Mouse (Mus musculus): ENCODE measurements around the gene Wwox. TPM values are rescaled to one million over a fixed set of nuclear protein-coding genes. Genes with fewer than 3 reads are reported as not detected.

Gene Wwox
- total RNA-seq, 2 experiments from 2014 or later: 12.7 to 13.6 TPM

DNA sequence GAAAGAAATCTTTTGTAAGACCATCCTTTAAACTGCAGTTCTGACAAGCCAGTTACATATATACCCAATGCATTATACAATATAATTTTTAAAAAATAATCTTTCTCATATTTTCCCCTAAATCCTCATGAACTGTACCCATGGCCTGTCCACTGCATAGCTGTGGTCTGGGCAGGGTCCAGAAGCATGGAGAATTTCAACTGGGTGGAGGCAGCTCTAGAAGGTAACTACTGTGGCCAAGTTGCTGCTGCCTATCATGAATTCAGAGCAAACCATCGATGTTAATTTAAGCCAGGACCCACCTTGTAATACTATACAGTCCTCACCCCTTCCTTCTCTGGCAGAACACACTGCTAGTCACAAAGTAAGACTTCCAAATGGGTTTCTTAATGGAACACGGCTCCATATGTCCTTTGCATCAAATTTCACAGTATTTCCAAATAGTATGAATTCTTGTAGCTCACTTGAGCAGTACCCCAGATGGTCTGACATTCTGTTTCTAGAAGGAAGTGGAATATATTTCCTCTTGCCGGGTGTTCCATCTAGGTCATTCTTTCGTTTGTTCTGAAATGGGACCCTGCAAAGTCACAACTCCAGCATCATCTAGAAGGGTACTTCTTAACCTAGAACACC is 255.2 kb downstream of the Wwox start:
- intact Hi-C loops (cut with DNase I): loop anchor here (1.0 to 5.0 kb wide), 3 partner anchors 19 to 463 kb away; no protein-coding TSS in a partner anchor

DNA sequence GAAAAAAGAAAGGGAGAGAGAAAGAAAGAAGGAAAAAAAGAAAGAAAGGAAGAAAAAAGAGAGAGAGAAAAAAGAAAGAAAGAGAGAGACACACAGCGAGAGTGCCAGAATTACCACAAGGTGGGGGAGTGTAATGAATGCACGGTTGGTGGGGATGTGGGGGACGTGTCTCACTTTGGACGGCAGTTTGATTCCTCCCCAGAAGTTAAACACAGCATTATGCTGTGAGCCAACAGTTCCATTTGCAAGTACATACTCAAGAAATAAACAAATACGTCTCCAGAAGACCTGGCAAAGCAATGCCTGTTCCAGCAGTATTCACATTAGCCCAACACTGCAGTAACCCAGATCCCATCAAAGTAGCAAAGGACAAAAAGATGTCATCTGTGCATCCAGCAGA is 264.1 kb downstream of the Wwox start:
- peak in 1 of 2 experiments; percentile 13 for DNase-seq (ENCODE audit: low spot score in 2 of 2)
- intact Hi-C loops (cut with DNase I): no loop called here

More for the DNA sequence above, 255.2 kb downstream of the Wwox start:
- peak; percentile 10 to 72 for DNase-seq (ENCODE audit: low spot score in 2 of 2)

- intact Hi-C loops (cut with DNase I): no loop called here
- DNase-seq (ENCODE audit: low spot score in 2 of 2): no peak
Measured at GRCm38 (mm10) chr8:114707538-114708138, 268.2 kb downstream of the Wwox start.

- no peak for DNase-seq (ENCODE audit: low spot score in 2 of 2)
- intact Hi-C loops (cut with DNase I): loop anchor here (10.0 kb wide), 1 partner anchor 261 kb away; no protein-coding TSS in a partner anchor
Measured at GRCm38 (mm10) chr8:114715318-114716070, 276.0 kb downstream of the Wwox start.

DNA sequence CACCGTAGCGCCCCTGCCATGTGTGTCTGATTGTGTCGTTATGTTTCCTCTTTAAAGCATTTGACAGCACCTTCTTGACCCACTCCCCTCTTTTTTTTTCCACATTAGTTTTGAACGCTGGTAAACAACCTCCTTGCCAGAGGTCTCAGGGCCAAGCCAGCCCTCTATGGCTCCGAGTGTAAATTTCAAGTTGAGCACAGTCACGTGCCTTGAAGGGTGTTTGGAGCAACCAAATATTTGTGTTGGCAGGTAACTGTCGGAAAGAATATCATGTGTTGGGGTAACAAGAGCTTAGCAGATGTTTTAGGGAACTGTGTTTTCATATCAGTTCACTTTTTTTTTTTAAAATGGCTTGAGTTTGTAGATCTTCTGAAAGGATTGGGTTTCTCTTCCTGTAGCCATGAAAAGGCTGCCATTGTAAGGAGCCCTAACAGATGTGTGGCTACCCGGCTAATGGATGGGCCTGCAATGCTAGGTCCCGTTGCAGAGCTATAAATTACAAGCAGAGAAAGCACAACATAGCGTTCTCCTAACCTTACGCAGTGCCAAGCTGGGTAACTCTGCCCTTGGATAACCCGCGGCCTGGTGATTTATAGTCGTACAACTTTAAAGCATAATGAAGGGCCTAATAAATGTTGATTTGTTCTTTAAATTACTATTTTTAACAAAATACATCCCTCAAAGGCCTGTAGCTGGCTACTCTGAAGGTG is 277.2 kb downstream of the Wwox start:
- DNase-seq (ENCODE audit: low spot score in 2 of 2): no peak
- intact Hi-C loops (cut with DNase I): loop anchor here (10.0 kb wide), 1 partner anchor 262 kb away; no protein-coding TSS in a partner anchor

DNA sequence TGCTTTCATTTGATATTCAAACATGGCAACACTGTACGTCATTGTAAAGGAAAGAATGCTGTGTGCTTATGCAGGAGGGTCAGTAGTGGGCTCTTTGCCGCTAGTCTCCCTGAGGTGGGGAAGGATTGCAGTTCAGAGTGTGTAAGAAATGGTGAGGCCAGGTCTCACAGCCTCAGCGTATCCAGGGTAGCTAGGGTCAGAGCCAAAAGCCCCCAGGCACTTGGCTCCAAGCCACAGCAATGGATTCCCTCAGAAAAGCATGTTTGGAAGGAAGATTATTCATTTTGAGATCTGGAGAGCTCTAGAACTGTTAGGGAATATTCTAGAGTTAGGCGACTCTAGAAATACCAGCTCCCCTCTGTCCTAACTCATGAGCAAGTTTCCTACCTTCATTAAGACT is 279.4 kb downstream of the Wwox start:
- intact Hi-C loops (cut with DNase I): loop anchor here (10.0 kb wide), 1 partner anchor 264 kb away; no protein-coding TSS in a partner anchor
- no peak for DNase-seq (ENCODE audit: low spot score in 2 of 2)

DNA sequence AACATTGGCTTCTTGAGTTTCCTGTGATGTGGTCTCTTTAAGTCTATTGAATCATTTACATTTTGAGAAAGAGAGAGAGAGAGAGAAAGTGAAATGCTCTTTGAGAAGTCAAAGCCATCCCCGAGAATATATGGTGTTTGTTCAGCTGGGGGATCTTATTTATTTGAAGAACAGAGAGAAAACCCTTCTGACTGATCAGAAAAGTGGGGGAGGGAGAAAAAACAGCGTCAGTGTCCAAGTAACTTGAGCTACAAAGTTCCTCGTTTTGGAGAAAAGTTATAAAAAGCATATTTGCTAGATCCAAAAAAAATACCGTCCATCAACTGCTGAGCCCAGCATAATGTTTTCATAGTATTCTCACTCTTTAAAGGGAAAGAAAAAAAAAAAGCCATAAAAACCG is 283.2 kb downstream of the Wwox start:
- DNase-seq (ENCODE audit: low spot score in 2 of 2): no peak
- intact Hi-C loops (cut with DNase I): no loop called here

DNA sequence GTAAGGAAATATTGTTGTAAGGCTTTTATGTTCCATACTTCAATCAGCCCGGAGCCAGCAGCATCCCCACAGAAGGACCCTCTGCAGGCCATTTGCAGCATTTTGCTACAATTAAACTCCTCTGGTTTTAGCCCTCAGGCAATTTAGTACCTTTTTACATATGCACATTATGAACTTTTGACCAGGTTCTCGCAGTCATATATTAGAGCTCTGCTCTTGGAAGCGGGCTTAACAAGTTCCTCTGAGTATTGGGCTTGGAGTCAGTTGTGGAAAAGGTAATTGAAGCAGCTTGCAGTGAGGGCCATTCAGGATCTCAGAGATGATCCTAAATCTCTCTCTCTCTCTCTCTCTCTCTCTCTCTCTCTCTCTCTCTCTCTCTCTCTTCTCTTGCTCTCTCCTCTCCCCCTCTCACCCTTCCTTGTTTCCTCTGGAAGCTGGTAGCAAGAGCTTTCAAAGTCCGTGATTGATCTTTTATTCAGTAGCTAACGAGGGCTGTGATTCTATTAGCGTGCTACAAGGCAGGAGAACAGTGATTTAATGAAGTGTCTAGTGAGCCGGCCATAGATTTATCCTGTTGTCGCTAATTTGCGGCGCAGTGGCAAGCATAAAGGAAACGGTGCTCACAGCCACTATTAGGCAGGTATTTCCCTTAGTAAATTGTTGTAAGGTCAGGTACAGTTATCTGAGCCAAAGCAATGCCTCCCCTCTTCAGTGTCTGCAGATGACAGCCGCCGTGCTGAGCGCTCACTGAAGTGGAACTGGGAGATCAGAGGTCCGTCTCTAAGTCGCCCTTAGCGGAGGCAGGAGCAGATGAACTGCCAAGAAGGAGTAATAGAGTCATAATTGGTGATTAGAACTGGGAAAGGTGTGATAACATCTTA is 292.0 kb downstream of the Wwox start:
- intact Hi-C loops (cut with DNase I): no loop called here
- no peak for DNase-seq (ENCODE audit: low spot score in 2 of 2)

GRCm38 (mm10) chr8:114743185-114743915 is 303.9 kb downstream of the Wwox start:
- intact Hi-C loops (cut with DNase I): no loop called here
- no peak for DNase-seq (ENCODE audit: low spot score in 2 of 2)

- no peak for DNase-seq (ENCODE audit: low spot score in 2 of 2)
- intact Hi-C loops (cut with DNase I): no loop called here
Measured at GRCm38 (mm10) chr8:114746373-114746772, 306.9 kb downstream of the Wwox start.

DNA sequence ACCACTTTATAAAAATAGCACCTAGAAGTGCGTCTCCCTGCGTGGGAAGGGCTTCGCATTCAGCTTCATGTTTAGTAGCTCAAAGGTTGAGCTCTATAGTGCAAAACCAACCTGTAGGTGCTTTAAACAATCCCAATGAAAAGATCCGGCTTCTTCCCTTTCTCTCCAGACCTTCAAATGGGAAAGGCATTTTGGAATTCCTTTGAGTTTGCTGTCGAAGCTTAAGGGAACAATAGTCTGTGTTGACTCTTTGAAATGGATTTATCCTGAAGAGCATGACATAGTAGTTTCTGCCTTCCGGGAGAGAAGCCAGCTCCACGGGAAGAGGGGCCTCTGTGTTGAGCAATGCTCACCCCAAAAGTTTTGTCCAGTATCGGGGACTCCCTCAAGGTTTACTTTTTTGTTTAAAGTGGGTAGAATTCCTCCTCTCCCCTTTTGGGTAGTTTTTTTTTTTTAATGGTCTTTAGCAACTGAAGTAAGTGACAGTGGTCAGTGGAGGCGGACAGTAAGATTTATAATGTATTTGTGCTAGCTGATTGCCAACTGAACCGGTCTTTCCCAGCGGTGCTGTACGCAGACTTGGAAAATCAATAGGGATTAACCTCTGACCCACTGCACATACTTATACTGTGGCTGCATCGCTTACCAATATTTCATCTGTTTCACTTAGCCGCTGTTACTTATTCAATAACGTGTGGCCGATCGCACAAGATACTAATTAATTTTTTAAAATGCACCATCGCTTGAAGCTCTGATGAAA is 312.1 kb downstream of the Wwox start:
- no peak for DNase-seq (ENCODE audit: low spot score in 2 of 2)
- intact Hi-C loops (cut with DNase I): no loop called here

- intact Hi-C loops (cut with DNase I): no loop called here
- no peak for DNase-seq (ENCODE audit: low spot score in 2 of 2)
Measured at GRCm38 (mm10) chr8:114759621-114760020, 320.2 kb downstream of the Wwox start.

- intact Hi-C loops (cut with DNase I): no loop called here
- DNase-seq (ENCODE audit: low spot score in 2 of 2): no peak
Measured at GRCm38 (mm10) chr8:114768536-114768935, 329.1 kb downstream of the Wwox start.

DNA sequence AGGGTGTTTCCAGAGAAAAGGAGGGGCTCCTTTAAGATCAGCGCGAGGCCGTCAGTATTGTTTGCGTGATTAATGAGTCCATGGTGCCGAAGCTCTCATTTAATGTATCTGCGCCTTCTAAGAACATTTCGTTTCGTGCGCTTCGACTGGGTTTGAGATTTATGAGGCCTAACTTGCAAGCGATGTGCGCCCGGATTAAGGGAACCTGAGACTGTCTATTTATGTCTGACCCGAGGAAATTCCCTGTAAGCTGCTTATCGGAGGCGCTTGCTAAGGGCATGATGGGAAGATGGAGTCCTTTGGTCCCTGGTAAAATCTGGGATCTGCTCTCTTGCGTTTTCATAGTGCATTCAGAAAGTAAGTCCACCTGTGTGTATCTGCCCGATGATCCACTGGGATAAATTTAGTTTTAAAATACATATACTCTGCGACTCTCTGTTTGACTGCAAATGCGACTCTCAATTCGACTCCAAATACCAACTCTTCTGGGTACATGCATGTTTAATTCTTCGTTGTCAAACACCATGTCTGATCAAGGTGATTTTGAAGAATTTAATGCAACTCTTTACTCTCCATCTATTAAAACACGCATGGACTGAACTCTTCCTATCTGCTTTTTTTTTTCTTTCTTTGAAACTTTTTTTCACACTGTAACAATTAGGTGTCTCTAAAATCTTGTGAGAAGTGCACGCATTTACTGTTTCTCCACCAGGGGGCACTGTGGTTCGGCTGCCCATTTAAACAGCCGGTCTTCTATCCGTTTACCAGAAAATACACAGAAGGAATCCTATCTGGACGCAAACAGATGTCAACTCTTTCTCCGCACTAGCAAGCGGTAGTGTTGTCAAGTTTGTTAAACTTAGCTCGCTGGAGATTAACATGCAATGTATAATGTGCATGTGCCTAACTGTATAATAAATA is 331.7 kb downstream of the Wwox start:
- intact Hi-C loops (cut with DNase I): loop anchor here (1.0 to 10.0 kb wide), 6 partner anchors 200 to 1664 kb away; no protein-coding TSS in a partner anchor
- DNase-seq (ENCODE audit: low spot score in 2 of 2): peak; percentile 73 to 77

DNA sequence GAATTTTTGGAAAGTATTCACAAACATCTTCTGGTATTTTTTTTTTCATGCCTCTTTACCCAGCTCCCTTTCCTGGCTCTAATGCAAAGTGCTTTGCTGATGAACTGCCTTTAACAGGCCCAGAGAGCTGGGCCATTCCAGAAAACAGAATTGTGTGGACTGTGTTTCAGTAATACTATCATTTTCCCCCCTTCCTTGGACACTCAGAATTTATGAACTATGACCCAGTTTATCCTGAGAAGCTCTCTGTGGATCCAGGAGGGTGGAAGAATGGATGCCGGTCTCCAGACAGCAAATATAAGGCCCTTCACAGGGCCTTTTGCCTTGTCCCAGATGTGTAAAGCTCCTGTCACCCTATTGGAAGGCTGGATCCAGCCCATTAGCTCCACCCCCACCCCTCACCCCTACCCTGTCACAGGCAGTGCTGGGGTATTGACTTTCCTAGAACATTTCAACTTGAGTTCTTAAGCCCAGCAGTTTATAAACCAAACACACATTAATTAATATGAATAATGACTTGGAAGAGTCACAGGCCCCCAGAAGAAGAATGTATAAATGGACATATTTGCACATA is 332.9 kb downstream of the Wwox start:
- no peak for DNase-seq (ENCODE audit: low spot score in 2 of 2)
- intact Hi-C loops (cut with DNase I): loop anchor here (5.0 to 10.0 kb wide), 4 partner anchors 230 to 1662 kb away; no protein-coding TSS in a partner anchor
